Mouse (Mus musculus): ENCODE data around the gene Atp1b1. TPM values are rescaled to one million over a fixed set of nuclear protein-coding genes. Genes with fewer than 3 reads are reported as not detected.

The Atp1b1 gene
- total and polyA plus RNA-seq, 3 experiments, result 0.23 to 0.43 TPM; not detected in 1

DNA sequence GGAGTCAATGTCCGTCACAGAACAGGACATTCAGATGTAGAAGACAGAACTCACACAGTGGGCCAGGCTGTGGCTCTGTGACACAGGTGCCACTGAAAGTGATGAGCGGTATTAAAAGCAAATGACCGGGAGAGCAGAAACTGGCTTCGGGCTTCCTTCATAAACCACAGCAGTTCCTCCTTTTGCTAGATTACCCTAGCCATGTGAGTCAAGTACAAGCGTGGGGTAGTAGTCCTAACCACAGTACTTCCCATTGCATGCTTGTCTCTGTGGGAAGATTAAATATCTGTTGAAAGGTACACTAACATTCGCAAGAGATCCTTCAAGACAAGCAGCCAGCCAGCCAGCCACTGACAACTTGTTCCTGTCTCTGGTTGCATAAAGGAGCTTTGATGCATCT lies 17.9 kb downstream of the Atp1b1 start (continued):
- no peak for TF ChIP-seq ZMIZ1 (IDR thresholded peaks at IDR 0.05; ENCODE audit: low read depth, low read length)
- no peak for TF ChIP-seq POLR2AphosphoS2 (IDR thresholded peaks at IDR 0.05; ENCODE audit: low read length)
- peak; percentile 63; the same call in 1 of the 2 replicates for TF ChIP-seq BHLHE40 (IDR thresholded peaks at IDR 0.05; ENCODE audit: borderline replicate concordance, low read depth, low read length)

DNA sequence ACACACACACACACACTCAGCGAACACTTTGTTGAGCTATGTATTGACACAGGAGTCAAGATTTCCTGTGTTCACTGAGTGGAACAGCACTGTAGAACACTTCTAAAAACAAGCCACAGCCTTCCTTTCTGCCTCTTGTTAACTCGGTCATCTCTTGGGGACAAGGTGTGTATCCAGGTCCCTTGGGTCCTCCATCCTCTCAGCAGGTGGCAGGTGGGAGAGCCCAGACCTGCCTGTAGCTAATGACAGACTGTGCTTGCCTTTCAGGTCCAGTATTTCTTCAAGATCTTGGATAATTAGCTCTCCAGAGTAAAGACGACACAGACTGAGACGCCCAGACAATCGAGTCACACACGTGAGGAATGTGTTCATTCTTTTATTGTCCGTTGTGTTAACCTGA lies 21.4 kb downstream of the Atp1b1 start:
- H3K79me2 ChIP-seq (ENCODE audit: control insufficient read depth, insufficient read depth, low read length, poor library complexity), result no peaks in the 10 kb centered on the region
- peaks cover 2 to 12% of the 10 kb centered on the region in 2 experiments; a peak in 3 of 4 replicates for H3K4me1 ChIP-seq (ENCODE audit: control insufficient read depth in 1 of 2, insufficient read depth in 2 of 2, low read length in 2 of 2)
- no peak for TF ChIP-seq RAD21 (IDR thresholded peaks at IDR 0.05; ENCODE audit: low read depth, low read length)
- no peak for TF ChIP-seq E2F4 (IDR thresholded peaks at IDR 0.05; ENCODE audit: borderline replicate concordance, low read depth, low read length)
- no peak for TF ChIP-seq TBP (IDR thresholded peaks at IDR 0.05; ENCODE audit: low read depth, low read length)
- TF ChIP-seq NRF1 (IDR thresholded peaks at IDR 0.05; ENCODE audit: insufficient read depth, low read depth, low read length, poor library complexity, severe bottlenecking), result no peak
- TF ChIP-seq POLR2AphosphoS5 (IDR thresholded peaks at IDR 0.05; ENCODE audit: borderline replicate concordance, low read depth, low read length), result no peak
- TF ChIP-seq ZMIZ1 (IDR thresholded peaks at IDR 0.05; ENCODE audit: low read depth, low read length), result no peak
- H3K27ac ChIP-seq (ENCODE audit: control insufficient read depth, low read depth, low read length), result no peak overlapping the region
- H3K4me3 ChIP-seq (ENCODE audit: control insufficient read depth in 1 of 2, insufficient read depth in 1 of 2, low read depth in 2 of 2, low read length in 2 of 2), result no peak overlapping the region
- peaks cover 0 to 4% of the 10 kb centered on the region in 2 experiments; a peak in 2 of 4 replicates for H3K36me3 ChIP-seq (ENCODE audit: control insufficient read depth in 1 of 2, insufficient read depth in 2 of 2, low read length in 2 of 2)
- no peak for DNase-seq (ENCODE audit: low read depth, low spot score)
- no peaks in the 10 kb centered on the region for H3K9me3 ChIP-seq (replicated peaks; ENCODE audit: insufficient read depth, low read length)
- no peaks in the 10 kb centered on the region for H3K27me3 ChIP-seq (ENCODE audit: control insufficient read depth in 1 of 2, insufficient read depth in 2 of 2, low read length in 2 of 2)
- no peak overlapping the region for H3K9ac ChIP-seq (ENCODE audit: control insufficient read depth, low read depth, low read length, poor library complexity, severe bottlenecking)

DNA sequence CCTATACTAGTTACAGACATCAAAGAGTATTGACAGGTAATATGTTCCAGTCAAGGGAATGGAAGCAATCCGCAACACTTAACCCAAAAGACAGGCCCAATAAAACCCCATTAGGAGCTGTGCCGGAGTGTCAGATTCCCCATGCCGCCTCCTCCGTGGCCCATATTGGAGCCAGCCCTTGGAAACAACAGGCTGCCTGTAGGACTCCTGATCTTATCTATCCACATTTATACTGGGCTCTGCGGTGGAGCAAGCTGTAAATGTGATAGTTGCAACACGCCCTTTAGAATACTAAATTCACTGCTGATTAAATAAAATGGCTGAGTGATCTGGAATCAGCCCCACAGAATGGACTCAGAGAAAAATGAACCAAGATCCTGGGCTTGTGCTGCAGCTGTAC lies 24.1 kb downstream of the Atp1b1 start:
- Histone ChIP-seq H3K4me1 (ENCODE audit: control insufficient read depth in 1 of 2, insufficient read depth in 2 of 2, low read length in 2 of 2) (no peaks in the 10 kb centered on the region), H3K79me2 (ENCODE audit: control insufficient read depth, insufficient read depth, low read length, poor library complexity) (no peaks in the 10 kb centered on the region), H3K27me3 (ENCODE audit: control insufficient read depth in 1 of 2, insufficient read depth in 2 of 2, low read length in 2 of 2) (no peaks in the 10 kb centered on the region), H3K9ac (ENCODE audit: control insufficient read depth, low read depth, low read length, poor library complexity, severe bottlenecking) (no peak overlapping the region), H3K27ac (ENCODE audit: control insufficient read depth, low read depth, low read length) (no peak overlapping the region), H3K36me3 (ENCODE audit: control insufficient read depth in 1 of 2, insufficient read depth in 2 of 2, low read length in 2 of 2) (no peaks in the 10 kb centered on the region), H3K9me3 (replicated peaks; ENCODE audit: insufficient read depth, low read length) (no peaks in the 10 kb centered on the region), H3K4me3 (ENCODE audit: control insufficient read depth in 1 of 2, insufficient read depth in 1 of 2, low read depth in 2 of 2, low read length in 2 of 2) (no peak overlapping the region)
- TF ChIP-seq ZKSCAN1 (IDR thresholded peaks at IDR 0.05; ENCODE audit: low read depth, low read length) (no peak), GATA1 (IDR thresholded peaks at IDR 0.05; ENCODE audit: low read depth, low read length) (no peak), ZC3H11A (IDR thresholded peaks at IDR 0.05; ENCODE audit: low read depth, low read length) (no peak), MAX (IDR thresholded peaks at IDR 0.05; ENCODE audit: low read length) (no peak), MAZ (IDR thresholded peaks at IDR 0.05; ENCODE audit: low read depth, low read length) (no peak), E2F4 (IDR thresholded peaks at IDR 0.05; ENCODE audit: borderline replicate concordance, low read depth, low read length) (no peak), SMC3 (IDR thresholded peaks at IDR 0.05; ENCODE audit: low read depth, low read length) (no peak), GABPA (IDR thresholded peaks at IDR 0.05; ENCODE audit: low read depth, low read length) (no peak), CTCF (IDR thresholded peaks at IDR 0.05 in 2 of 3, conservative IDR thresholded peaks at IDR 0.05 in 1 of 3; ENCODE audit: control insufficient read depth in 1 of 3, insufficient read depth in 1 of 3, low read depth in 2 of 3, low read length in 3 of 3, poor library complexity in 1 of 3, severe bottlenecking in 1 of 3) (no peak), ZMIZ1 (IDR thresholded peaks at IDR 0.05; ENCODE audit: low read depth, low read length) (no peak), USF1 (IDR thresholded peaks at IDR 0.05; ENCODE audit: low read depth, low read length) (no peak), CHD1 (IDR thresholded peaks at IDR 0.05; ENCODE audit: low read depth, low read length) (no peak), SIN3A (IDR thresholded peaks at IDR 0.05; ENCODE audit: low read length) (no peak)
- no peak for DNase-seq (ENCODE audit: low read depth, low spot score)

Measured in MEL (cell line).